Mouse (Mus musculus): ENCODE data around the gene Syndig1l.

DNA sequence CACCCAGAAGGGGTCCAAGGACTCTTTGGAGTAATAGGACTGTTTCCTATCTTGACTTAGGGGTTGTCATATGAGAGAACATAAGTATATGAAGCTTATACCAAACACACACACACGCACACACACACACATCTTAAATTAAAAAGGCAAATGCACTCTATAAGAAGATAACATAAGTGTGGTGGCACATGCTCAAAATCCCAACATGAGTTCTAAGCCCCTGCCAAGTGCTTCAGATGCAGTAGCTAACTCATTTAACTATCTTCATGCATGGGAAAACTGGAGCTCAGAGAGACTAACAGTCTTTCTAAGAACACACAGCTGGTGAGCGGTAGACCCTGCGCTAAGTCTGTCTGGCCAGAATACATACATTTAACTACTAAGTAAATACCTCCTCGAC, 11.1 kb downstream of the Syndig1l start:
- TF ChIP-seq CTCF (IDR thresholded peaks at IDR 0.05; ENCODE audit: low read depth, low read length): no peak
- TF ChIP-seq EP300 (IDR thresholded peaks at IDR 0.05; ENCODE audit: insufficient read depth, low read depth, low read length): no peak

All from ES-Bruce4 (cell line).